13 mouse cellular contexts compared by ENCODE assay signal in the genomic region with DNA sequence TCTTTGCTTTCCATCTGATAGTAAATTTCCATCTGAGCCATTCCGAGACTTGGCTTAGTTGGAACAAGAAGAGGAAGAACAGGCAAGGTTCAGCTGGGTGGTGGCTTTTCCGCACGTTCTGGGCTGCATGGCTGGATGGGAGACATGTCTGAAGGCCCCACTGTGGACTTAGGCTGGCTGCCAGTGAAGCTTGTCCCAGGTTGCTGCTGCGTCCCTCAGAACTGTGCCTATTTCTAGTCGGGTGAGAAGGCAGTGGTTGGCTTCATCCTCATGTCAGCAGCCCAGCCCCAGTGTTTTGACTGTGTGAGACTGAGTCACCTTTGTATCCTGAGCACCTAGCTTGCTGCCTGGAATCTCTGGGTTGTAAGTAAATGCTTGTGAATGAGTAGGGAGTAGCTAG. TPM values are rescaled to one million over a fixed set of nuclear protein-coding genes. Genes with fewer than 3 reads are reported as not detected.
DNase-seq lines count a peak whose midpoint lies in the region; ATAC-seq and TF ChIP-seq lines count a peak whose summit lies in the region.
"Had no signal": no experiment of that assay in that cellular context is flagged by ENCODE, and none has a peak within 500 bp of the region (broad histone marks: within the 10 kb centered on the region; RNA-seq: fewer than 3 reads in every experiment).

No protein-coding gene starts in this region.

- no peak overlapping the region for H3K27ac ChIP-seq in cerebellum, adult 2 months (ENCODE audit: insufficient read depth, low read length)
- no peak overlapping the region for H3K27ac ChIP-seq in liver, postnatal 0 days (ENCODE audit: low read depth)
- peak overlapping the region; percentile 68 to 78 for H3K27ac ChIP-seq in heart, embryonic 14.5 days (replicated peaks in 1 of 2; ENCODE audit: control insufficient read depth in 1 of 2, insufficient read depth in 1 of 2, low read depth in 2 of 2, low read length in 2 of 2)
- H3K27ac ChIP-seq: hindbrain, embryonic 15.5 days; liver, embryonic 14.5 days; midbrain, embryonic 13.5 days; neural tube, embryonic 13.5 days had no signal

- TF ChIP-seq CTCF in cerebellum, adult 2 months (IDR thresholded peaks at IDR 0.05; ENCODE audit: borderline replicate concordance, insufficient read depth, low read depth, low read length) = no peak
- TF ChIP-seq CTCF in liver, postnatal 0 days (IDR thresholded peaks at IDR 0.05; ENCODE audit: low read depth) = no peak

- no peaks in the 10 kb centered on the region for H3K27me3 ChIP-seq in cerebellum, adult 2 months (ENCODE audit: control insufficient read depth, insufficient read depth, low read length)
- H3K27me3 ChIP-seq in liver, postnatal 0 days (ENCODE audit: insufficient read depth, low read length) = no peaks in the 10 kb centered on the region
- no peaks in the 10 kb centered on the region for H3K27me3 ChIP-seq in heart, embryonic 14.5 days (ENCODE audit: control insufficient read depth, insufficient read depth, low read length)
- H3K27me3 ChIP-seq: hindbrain, embryonic 15.5 days; midbrain, embryonic 13.5 days; neural tube, embryonic 13.5 days had no signal

- no peak overlapping the region for H3K9ac ChIP-seq in liver, postnatal 0 days (replicated peaks)
- 0 out of 2 replicates have a peak overlapping the region, but pooled peaks have one; percentile 34 for H3K9ac ChIP-seq in heart, embryonic 14.5 days (ENCODE audit: low read length)
- H3K9ac ChIP-seq: hindbrain, embryonic 15.5 days; liver, embryonic 14.5 days; midbrain, embryonic 13.5 days; neural tube, embryonic 13.5 days had no signal

- no peak for TF ChIP-seq EP300 in liver, postnatal 0 days (IDR thresholded peaks at IDR 0.05; ENCODE audit: low read depth)

- H3K4me3 ChIP-seq in cerebellum, adult 2 months (replicated peaks; ENCODE audit: insufficient read depth, low read depth, low read length) = no peak overlapping the region
- no peak overlapping the region for H3K4me3 ChIP-seq in liver, postnatal 0 days (ENCODE audit: low read depth, low read length)
- H3K4me3 ChIP-seq in heart, embryonic 14.5 days (ENCODE audit: control insufficient read depth in 1 of 2, insufficient read depth in 1 of 2, low read depth in 1 of 2, low read length in 2 of 2) = no peak overlapping the region
- H3K4me3 ChIP-seq: hindbrain, embryonic 15.5 days; midbrain, embryonic 13.5 days; neural tube, embryonic 13.5 days had no signal

- H3K4me1 ChIP-seq in cerebellum, adult 2 months (ENCODE audit: control insufficient read depth, insufficient read depth, low read length) = peaks cover 23% of the 10 kb centered on the region
- peaks cover 17% of the 10 kb centered on the region for H3K4me1 ChIP-seq in liver, postnatal 0 days (ENCODE audit: insufficient read depth)
- H3K4me1 ChIP-seq in heart, embryonic 14.5 days (ENCODE audit: control insufficient read depth in 2 of 2, insufficient read depth in 2 of 2, low read length in 2 of 2) = peaks cover 46 to 60% of the 10 kb centered on the region in 2 experiments

- WGBS in cerebellum, adult 2 months = 52% methylated on average over 5 of the region's 5 CpGs
- WGBS in liver, postnatal 0 days (ENCODE audit: insufficient replicate concordance) = 50% methylated on average over 5 of the region's 5 CpGs
- 18% methylated on average over 5 of the region's 5 CpGs for WGBS in heart, embryonic 14.5 days

- no peak for ATAC-seq in liver, postnatal 0 days
- ATAC-seq in heart, embryonic 14.5 days (ENCODE audit: insufficient number of reproducible peaks, insufficient read depth, low FRiP score, low read depth) = peak; percentile 24; the same call in 1 of the 2 replicates
- ATAC-seq: forebrain, embryonic 16.5 days; midbrain, embryonic 13.5 days had no signal

- DNase-seq in cerebellum, adult 2 months = peak; percentile 31 to 33
- no peak for DNase-seq in cerebellum, adult 8-10 months
- DNase-seq in liver, postnatal 0 days = peak; percentile 47
- no peak for DNase-seq in liver
- peak; percentile 71 to 76 for DNase-seq in kidney, postnatal 36 days
- no peak for DNase-seq in T-cell, adult 2 months (ENCODE audit: low spot score)
- no peak for DNase-seq in layer of hippocampus, adult 9-11 months

- no peaks in the 10 kb centered on the region for H3K9me3 ChIP-seq in liver, postnatal 0 days (ENCODE audit: low read length)
- H3K9me3 ChIP-seq in heart, embryonic 14.5 days (ENCODE audit: control insufficient read depth, low read length) = no peaks in the 10 kb centered on the region
- H3K9me3 ChIP-seq: hindbrain, embryonic 15.5 days; midbrain, embryonic 13.5 days; neural tube, embryonic 13.5 days had no signal

- no peak for TF ChIP-seq POLR2A in cerebellum, adult 2 months (IDR thresholded peaks at IDR 0.05; ENCODE audit: borderline replicate concordance, insufficient read depth, low read length)

- no peaks in the 10 kb centered on the region for H3K36me3 ChIP-seq in liver, postnatal 0 days (replicated peaks; ENCODE audit: insufficient read depth, low read length)
- peaks cover 15% of the 10 kb centered on the region for H3K36me3 ChIP-seq in heart, embryonic 14.5 days (ENCODE audit: control insufficient read depth, insufficient read depth, low read length)
- H3K36me3 ChIP-seq: hindbrain, embryonic 15.5 days; midbrain, embryonic 13.5 days; neural tube, embryonic 13.5 days had no signal

- no peak overlapping the region for H3K4me2 ChIP-seq in liver, postnatal 0 days (ENCODE audit: low read depth, low read length)
- H3K4me2 ChIP-seq in heart, embryonic 14.5 days (ENCODE audit: low read length) = no peak overlapping the region
- H3K4me2 ChIP-seq: hindbrain, embryonic 15.5 days; midbrain, embryonic 13.5 days; neural tube, embryonic 13.5 days had no signal

RNA-seq across cellular contexts. Expression of gene P4ha2, which starts 9.0 kb away (rescaled TPM):
- 13.6 and 14.2 TPM in 2 replicates for polyA plus RNA-seq in cerebellum, adult 2 months (2012; rRNA removed)
- polyA plus RNA-seq in liver, postnatal 0 days (2015; fragmentation: Nextera tagmentation; extraction: Ambion mirVana) = 2.4 and 2.7 TPM in 2 replicates
- polyA plus RNA-seq in heart, embryonic 14.5 days (2014; fragmentation: Nextera tagmentation; extraction: Ambion mirVana) = 40.3 and 40.6 TPM in 2 replicates

RNA-seq across cellular contexts. Expression of gene Pdlim4, which starts 40.1 kb away (rescaled TPM):
- 16.9 and 18.6 TPM in 2 replicates for polyA plus RNA-seq in cerebellum, adult 2 months (2012; rRNA removed)
- polyA plus RNA-seq in liver, postnatal 0 days (2015; fragmentation: Nextera tagmentation; extraction: Ambion mirVana) = 4.0 TPM in 2 replicates
- 11.5 and 14.6 TPM in 2 replicates for polyA plus RNA-seq in heart, embryonic 14.5 days (2014; fragmentation: Nextera tagmentation; extraction: Ambion mirVana)

Comparison
In these comparisons a context has a peak if more than half of its experiments do, and no peak if none do; other contexts are left out.
1. DNase-seq: peak in cerebellum, adult 2 months (2 of 2), liver, postnatal 0 days (single experiment) and kidney, postnatal 36 days (2 of 2); none in cerebellum, adult 8-10 months (single experiment), liver (single experiment), T-cell, adult 2 months (single experiment) and layer of hippocampus, adult 9-11 months (single experiment).
2. H3K27ac ChIP-seq: peak in heart, embryonic 14.5 days (2 of 2); none in cerebellum, adult 2 months (single experiment) and liver, postnatal 0 days (single experiment).